Mouse (Mus musculus): ENCODE data around the gene Olfr313. TPM values are rescaled to one million over a fixed set of nuclear protein-coding genes. Genes with fewer than 3 reads are reported as not detected.

Olfr313 gene
- polyA plus RNA-seq, 1 experiment from 2014 or later = not detected

Other genes starting within 250 kb of the Olfr313 start
- gene Olfr224, start 244.4 kb upstream of the Olfr313 start, polyA plus RNA-seq (2015; fragmentation: Nextera tagmentation; extraction: Ambion mirVana) = not detected in 2 replicates
- not detected in 2 replicates for gene Olfr325, start 237.3 kb upstream of the Olfr313 start, polyA plus RNA-seq (2015; fragmentation: Nextera tagmentation; extraction: Ambion mirVana)
- not detected in 2 replicates for gene Olfr324, start 219.9 kb upstream of the Olfr313 start, polyA plus RNA-seq (2015; fragmentation: Nextera tagmentation; extraction: Ambion mirVana)
- gene 2210407C18Rik, start 198.9 kb upstream of the Olfr313 start, polyA plus RNA-seq (2015; fragmentation: Nextera tagmentation; extraction: Ambion mirVana) = not detected in 2 replicates
- gene Olfr323, start 184.5 kb upstream of the Olfr313 start, polyA plus RNA-seq (2015; fragmentation: Nextera tagmentation; extraction: Ambion mirVana) = not detected in 2 replicates
- gene Trim58, start 174.5 kb upstream of the Olfr313 start, polyA plus RNA-seq (2015; fragmentation: Nextera tagmentation; extraction: Ambion mirVana) = 12.7 and 15.7 TPM in 2 replicates
- 0.08 TPM in 1 of 2 replicates, not detected in the other for gene Olfr322, start 156.2 kb upstream of the Olfr313 start, polyA plus RNA-seq (2015; fragmentation: Nextera tagmentation; extraction: Ambion mirVana)
- not detected in 2 replicates for gene Olfr320, start 133.9 kb upstream of the Olfr313 start, polyA plus RNA-seq (2015; fragmentation: Nextera tagmentation; extraction: Ambion mirVana)
- gene Olfr319, start 115.8 kb upstream of the Olfr313 start, polyA plus RNA-seq (2015; fragmentation: Nextera tagmentation; extraction: Ambion mirVana) = not detected in 2 replicates
- gene Olfr318, start 91.0 kb upstream of the Olfr313 start, polyA plus RNA-seq (2015; fragmentation: Nextera tagmentation; extraction: Ambion mirVana) = not detected in 2 replicates
- not detected in 2 replicates for gene Olfr317, start 75.8 kb upstream of the Olfr313 start, polyA plus RNA-seq (2015; fragmentation: Nextera tagmentation; extraction: Ambion mirVana)
- not detected in 2 replicates for gene Olfr316, start 62.3 kb upstream of the Olfr313 start, polyA plus RNA-seq (2015; fragmentation: Nextera tagmentation; extraction: Ambion mirVana)
- gene Olfr315, start 41.8 kb upstream of the Olfr313 start, polyA plus RNA-seq (2015; fragmentation: Nextera tagmentation; extraction: Ambion mirVana) = not detected in 2 replicates
- gene Olfr314, start 32.0 kb upstream of the Olfr313 start, polyA plus RNA-seq (2015; fragmentation: Nextera tagmentation; extraction: Ambion mirVana) = not detected in 2 replicates
- 0.17 TPM in 1 of 2 replicates, not detected in the other for gene Fam183b, start 13.0 kb upstream of the Olfr313 start, polyA plus RNA-seq (2015; fragmentation: Nextera tagmentation; extraction: Ambion mirVana)
- gene Olfr312, start 14.2 kb downstream of the Olfr313 start, polyA plus RNA-seq (2015; fragmentation: Nextera tagmentation; extraction: Ambion mirVana) = not detected in 2 replicates
- gene Olfr311, start 24.3 kb downstream of the Olfr313 start, polyA plus RNA-seq (2015; fragmentation: Nextera tagmentation; extraction: Ambion mirVana) = not detected in 2 replicates
- 1.5 and 2.3 TPM in 2 replicates for gene Gm12258, start 32.2 kb downstream of the Olfr313 start, polyA plus RNA-seq (2015; fragmentation: Nextera tagmentation; extraction: Ambion mirVana)
- 2.2 and 2.3 TPM in 2 replicates for gene 2810021J22Rik, start 52.2 kb downstream of the Olfr313 start, polyA plus RNA-seq (2015; fragmentation: Nextera tagmentation; extraction: Ambion mirVana)
- gene Zfp39, start 89.2 kb downstream of the Olfr313 start, polyA plus RNA-seq (2015; fragmentation: Nextera tagmentation; extraction: Ambion mirVana) = 4.2 and 5.6 TPM in 2 replicates
- 14.1 and 14.3 TPM in 2 replicates for gene Btnl10, start 102.9 kb downstream of the Olfr313 start, polyA plus RNA-seq (2015; fragmentation: Nextera tagmentation; extraction: Ambion mirVana)
- gene Rnf187, start 123.9 kb downstream of the Olfr313 start, polyA plus RNA-seq (2015; fragmentation: Nextera tagmentation; extraction: Ambion mirVana) = 74.5 and 81.7 TPM in 2 replicates
- gene Hist3h2ba, start 133.9 kb downstream of the Olfr313 start, polyA plus RNA-seq (2015; fragmentation: Nextera tagmentation; extraction: Ambion mirVana) = 17.9 and 22.4 TPM in 2 replicates
- gene Hist3h2a, start 139.7 kb downstream of the Olfr313 start, polyA plus RNA-seq (2015; fragmentation: Nextera tagmentation; extraction: Ambion mirVana) = 21.2 and 24.4 TPM in 2 replicates
- gene Trim17, start 139.7 kb downstream of the Olfr313 start, polyA plus RNA-seq (2015; fragmentation: Nextera tagmentation; extraction: Ambion mirVana) = 0.15 and 0.19 TPM in 2 replicates
- gene Trim11, start 163.1 kb downstream of the Olfr313 start, polyA plus RNA-seq (2015; fragmentation: Nextera tagmentation; extraction: Ambion mirVana) = 8.2 and 8.7 TPM in 2 replicates

All from liver, embryonic 16.5 days (tissue).